13 mouse cellular contexts compared by ENCODE assay signal in genomic region chr4:155188803-155189202, GRCm38 (mm10). TPM values are rescaled to one million over a fixed set of nuclear protein-coding genes. Genes with fewer than 3 reads are reported as not detected.
DNase-seq lines count a peak whose midpoint lies in the region; ATAC-seq and TF ChIP-seq lines count a peak whose summit lies in the region.
"Had no signal": no experiment of that assay in that cellular context is flagged by ENCODE, and none has a peak within 500 bp of the region (broad histone marks: within the 10 kb centered on the region; RNA-seq: fewer than 3 reads in every experiment).

No protein-coding gene starts in this region.

- peaks cover 97% of the 10 kb centered on the region for H3K4me1 ChIP-seq in heart, embryonic 12.5 days (replicated peaks)
- peaks cover 77% of the 10 kb centered on the region for H3K4me1 ChIP-seq in kidney, postnatal 0 days (replicated peaks; ENCODE audit: insufficient read depth, low read length)
- H3K4me1 ChIP-seq in ES-Bruce4 (ENCODE audit: control insufficient read depth, insufficient read depth, low read length) = peaks cover 30% of the 10 kb centered on the region
- peaks cover 81% of the 10 kb centered on the region for H3K4me1 ChIP-seq in intestine, embryonic 15.5 days (replicated peaks)

- TF ChIP-seq CTCF in kidney, postnatal 0 days (IDR thresholded peaks at IDR 0.05; ENCODE audit: low read depth) = no peak
- TF ChIP-seq CTCF in ES-Bruce4 (IDR thresholded peaks at IDR 0.05; ENCODE audit: low read depth, low read length) = no peak

- H3K36me3 ChIP-seq in heart, embryonic 12.5 days = no peaks in the 10 kb centered on the region; the same call in 1 of the 2 replicates
- H3K36me3 ChIP-seq in kidney, postnatal 0 days (ENCODE audit: insufficient read depth, low read length) = peaks cover 4% of the 10 kb centered on the region; the same call in 1 of the 2 replicates
- H3K36me3 ChIP-seq in ES-Bruce4 (ENCODE audit: control insufficient read depth, insufficient read depth, low read length, poor library complexity, severe bottlenecking) = no peaks in the 10 kb centered on the region
- H3K36me3 ChIP-seq in intestine, embryonic 15.5 days = no peaks in the 10 kb centered on the region

- H3K27me3 ChIP-seq in heart, embryonic 12.5 days (replicated peaks) = no peaks in the 10 kb centered on the region
- H3K27me3 ChIP-seq in kidney, postnatal 0 days (ENCODE audit: insufficient read depth, low read length) = no peaks in the 10 kb centered on the region
- no peaks in the 10 kb centered on the region for H3K27me3 ChIP-seq in ES-Bruce4 (ENCODE audit: control insufficient read depth, insufficient read depth, low read length, poor library complexity, severe bottlenecking)
- H3K27me3 ChIP-seq in intestine, embryonic 15.5 days (replicated peaks) = no peaks in the 10 kb centered on the region
- H3K27me3 ChIP-seq: liver, embryonic 15.5 days had no signal

- no peak overlapping the region for H3K4me3 ChIP-seq in heart, embryonic 12.5 days
- no peak overlapping the region for H3K4me3 ChIP-seq in kidney, postnatal 0 days (replicated peaks; ENCODE audit: low read depth, low read length)
- H3K4me3 ChIP-seq in ES-Bruce4 (ENCODE audit: low read depth, low read length) = no peak overlapping the region
- H3K4me3 ChIP-seq in intestine, embryonic 15.5 days (replicated peaks) = no peak overlapping the region
- H3K4me3 ChIP-seq: liver, embryonic 15.5 days had no signal

- H3K9me3 ChIP-seq in heart, embryonic 12.5 days (replicated peaks) = no peaks in the 10 kb centered on the region
- no peaks in the 10 kb centered on the region for H3K9me3 ChIP-seq in kidney, postnatal 0 days (replicated peaks; ENCODE audit: low read length)
- no peaks in the 10 kb centered on the region for H3K9me3 ChIP-seq in ES-Bruce4 (replicated peaks; ENCODE audit: control insufficient read depth, insufficient read depth, low read length, poor library complexity, severe bottlenecking)
- no peaks in the 10 kb centered on the region for H3K9me3 ChIP-seq in intestine, embryonic 15.5 days
- H3K9me3 ChIP-seq: liver, embryonic 15.5 days had no signal

- peak overlapping the region; percentile 79; the same call in 1 of the 2 replicates for H3K27ac ChIP-seq in heart, embryonic 12.5 days (ENCODE audit: poor library complexity, severe bottlenecking)
- H3K27ac ChIP-seq in kidney, postnatal 0 days = peak overlapping the region; percentile 65; the same call in 1 of the 2 replicates
- peak overlapping the region; percentile 52 for H3K27ac ChIP-seq in ES-Bruce4 (ENCODE audit: insufficient read depth, low read length)
- H3K27ac ChIP-seq in intestine, embryonic 15.5 days = peak overlapping the region; percentile 32; the same call in 1 of the 2 replicates

- TF ChIP-seq EP300 in ES-Bruce4 (IDR thresholded peaks at IDR 0.05; ENCODE audit: insufficient read depth, low read depth, low read length) = no peak

- no peak for TF ChIP-seq POLR2A in ES-Bruce4 (IDR thresholded peaks at IDR 0.05; ENCODE audit: insufficient read depth, low read length)

- no peak for DNase-seq in heart, adult 9 months (ENCODE audit: low spot score in 2 of 2)
- no peak for DNase-seq in kidney, postnatal 0 days (ENCODE audit: low spot score)
- DNase-seq in kidney, postnatal 10 days = no peak
- DNase-seq in adrenal gland, postnatal 25 days = no peak
- DNase-seq in lung, adult 18-20 months = no peak
- DNase-seq: B cell, adult 2 months; layer of hippocampus, postnatal 36 days; right cerebral cortex, adult 18-20 months; thymus, postnatal 14 days had no signal

- peak overlapping the region; percentile 46; the same call in 1 of the 2 replicates for H3K9ac ChIP-seq in heart, embryonic 12.5 days
- H3K9ac ChIP-seq in kidney, postnatal 0 days (ENCODE audit: low read depth, low read length) = no peak overlapping the region
- peak overlapping the region; percentile 5; the same call in 1 of the 2 replicates for H3K9ac ChIP-seq in ES-Bruce4 (ENCODE audit: low read depth, poor library complexity, severe bottlenecking)
- no peak overlapping the region for H3K9ac ChIP-seq in intestine, embryonic 15.5 days
- H3K9ac ChIP-seq: liver, embryonic 15.5 days had no signal

- no peak overlapping the region for H3K4me2 ChIP-seq in heart, embryonic 12.5 days
- no peak overlapping the region for H3K4me2 ChIP-seq in kidney, postnatal 0 days (ENCODE audit: low read length)
- 0 out of 2 replicates have a peak overlapping the region, but pooled peaks have one; percentile 1 for H3K4me2 ChIP-seq in intestine, embryonic 15.5 days (replicated peaks)
- H3K4me2 ChIP-seq: liver, embryonic 15.5 days had no signal

- ATAC-seq in heart, embryonic 12.5 days (ENCODE audit: insufficient number of reproducible peaks, low FRiP score) = no peak
- ATAC-seq in kidney, postnatal 0 days (replicated peaks; ENCODE audit: low FRiP score, low read depth) = no peak
- ATAC-seq in intestine, embryonic 15.5 days = no peak

RNA-seq across cellular contexts. Expression of gene Ski, which starts 33.6 kb away (rescaled TPM):
- polyA plus RNA-seq in heart, embryonic 12.5 days (2016; fragmentation: Nextera tagmentation; extraction: Ambion mirVana) = 11.9 and 14.0 TPM in 2 replicates
- polyA plus RNA-seq in kidney, postnatal 0 days (2015; fragmentation: Nextera tagmentation; extraction: Ambion mirVana) = 15.5 TPM in 2 replicates
- polyA plus RNA-seq in ES-Bruce4 (2011; ENCODE audit: insufficient read depth, insufficient read length, low read depth, missing spikeins) = 63.5 and 67.2 TPM in 2 replicates
- 13.3 and 13.8 TPM in 2 replicates for polyA plus RNA-seq in intestine, embryonic 15.5 days (2015; fragmentation: Nextera tagmentation; extraction: Ambion mirVana)
- 73.5 and 93.3 TPM in 2 replicates for total RNA-seq in adrenal gland, postnatal 25 days (2021)

Comparison
In these comparisons a context has a peak if more than half of its experiments do, and no peak if none do; other contexts are left out.
1. H3K9ac ChIP-seq: peak in heart, embryonic 12.5 days (single experiment) and ES-Bruce4 (single experiment); none in kidney, postnatal 0 days (single experiment) and intestine, embryonic 15.5 days (single experiment).
2. Peak in every context shown above with its lines, with median percentiles within 50 percentile points of each other: H3K27ac ChIP-seq.